Mouse (Mus musculus) limb, embryonic 11.5 days (tissue): ENCODE data around the gene Lce3f. TPM values are rescaled to one million over a fixed set of nuclear protein-coding genes. Genes with fewer than 3 reads are reported as not detected.

ENCODE experiments used
- ATAC-seq: fragments of 200-750 bp; cut with Nextera tagmentation; 2 replicates; pipeline ENCODE4 v1.8.0; 2017; ENCODE audit warnings: low read depth; ENCODE audit not compliant: insufficient number of reproducible peaks, low FRiP score, low TSS enrichment
- DNase-seq: peaks from one replicate; pipeline ENCODE4 v3.0.0-alpha.2; 2015; ENCODE audit warnings: low spot score
- H3K27ac ChIP-seq: fragments of 300-500 bp; sonication (generic); replicated peaks from 2 replicates; pipeline ENCODE4 v1.5.1; 2014; ENCODE audit warnings: low read depth, mild to moderate bottlenecking, low read length
- H3K27me3 ChIP-seq: fragments of 300-500 bp; sonication (generic); 2 replicates; pipeline ENCODE4 v1.6.1; 2014; ENCODE audit warnings: mild to moderate bottlenecking, low read length, mixed read lengths; ENCODE audit not compliant: control insufficient read depth, insufficient read depth
- H3K36me3 ChIP-seq: fragments of 300-500 bp; sonication (generic); 2 replicates; pipeline ENCODE4 v1.6.1; 2014; ENCODE audit warnings: mild to moderate bottlenecking, low read length, moderate library complexity, mixed read lengths; ENCODE audit not compliant: control insufficient read depth, insufficient read depth
- H3K4me1 ChIP-seq: fragments of 300-500 bp; sonication (generic); 2 replicates; pipeline ENCODE4 v1.6.1; 2014; ENCODE audit warnings: low read length, mixed read lengths; ENCODE audit not compliant: control insufficient read depth, insufficient read depth
- H3K4me2 ChIP-seq: fragments of 300-500 bp; sonication (generic); 2 replicates; pipeline ENCODE4 v1.6.1; 2014; ENCODE audit warnings: low read depth, mild to moderate bottlenecking, moderate library complexity; ENCODE audit not compliant: severe bottlenecking
- H3K4me3 ChIP-seq: fragments of 300-500 bp; sonication (generic); 2 replicates; pipeline ENCODE4 v1.5.1; 2014; ENCODE audit warnings: low read depth, low read length
- H3K9ac ChIP-seq: fragments of 300-500 bp; sonication (generic); 2 replicates; pipeline ENCODE4 v1.6.1; 2014; ENCODE audit warnings: mild to moderate bottlenecking, low read length
- H3K9me3 ChIP-seq: fragments of 300-500 bp; sonication (generic); 2 replicates; pipeline ENCODE4 v1.6.1; 2016; ENCODE audit warnings: low read length; ENCODE audit not compliant: control insufficient read depth
- WGBS: fragments of 180-500 bp; shearing (Covaris S2); extraction: QIAGEN DNeasy Blood & Tissue Kit; methylation state at CpG from one replicate; pipeline ENCODE4 v1.1.7; 2014; 5-methylcytosine and 5-hydroxymethylcytosine counted together
- polyA plus RNA-seq: library from polyadenylated mRNA; unstranded; fragments of >200 nt; fragmentation: Nextera tagmentation; extraction: Ambion mirVana; gene quantifications from 2 replicates; pipeline ENCODE4 v1.2.1, GENCODE M21; 2014

The Lce3f gene
- not detected in 2 replicates for polyA plus RNA-seq

- Histone ChIP-seq H3K9me3 (no peaks in the 10 kb centered on the region), H3K9ac (no peak within 1 kb of the TSS), H3K4me3 (no peak within 1 kb of the TSS), H3K4me2 (no peak within 1 kb of the TSS), H3K27me3 (no peaks in the 10 kb centered on the region), H3K36me3 (no peaks in the 10 kb centered on the region), H3K4me1 (no peaks in the 10 kb centered on the region), H3K27ac (no peak within 1 kb of the TSS)
- DNase-seq (no peak), ATAC-seq (no peak)
Measured at GRCm38 (mm10) chr3:92991926-92992325, at the start of gene Lce3f. Gene Lce3f (plus strand): TSS chr3:92992226.

GRCm38 (mm10) chr3:92944186-92944585 lies 47.8 kb upstream of the Lce3f start, which contains the start of gene Lce3c:
Gene Lce3c (plus strand): TSS chr3:92944486.
- no peak within 1 kb of the TSS for H3K4me3 ChIP-seq
- H3K36me3 ChIP-seq: no peaks in the 10 kb centered on the region
- H3K9me3 ChIP-seq: no peaks in the 10 kb centered on the region
- H3K9ac ChIP-seq: no peak within 1 kb of the TSS
- ATAC-seq (no peak), DNase-seq (no peak)
- H3K27me3 ChIP-seq: no peaks in the 10 kb centered on the region
- H3K4me2 ChIP-seq: no peak within 1 kb of the TSS
- WGBS: 74% methylated on average over 1 of the region's 1 CpGs
- no peaks in the 10 kb centered on the region for H3K4me1 ChIP-seq
- no peak within 1 kb of the TSS for H3K27ac ChIP-seq

- Histone ChIP-seq H3K4me2 (no peak within 1 kb of the TSS), H3K4me3 (no peak within 1 kb of the TSS), H3K9me3 (no peaks in the 10 kb centered on the region), H3K27ac (no peak within 1 kb of the TSS), H3K9ac (no peak within 1 kb of the TSS), H3K36me3 (no peaks in the 10 kb centered on the region), H3K4me1 (no peaks in the 10 kb centered on the region), H3K27me3 (no peaks in the 10 kb centered on the region)
- WGBS: 89% methylated on average over 1 of the region's 1 CpGs
- no peak for ATAC-seq
- DNase-seq: no peak
Measured at GRCm38 (mm10) chr3:92957090-92957489, 34.9 kb upstream of the Lce3f start, which contains the start of gene Lce3d. Gene Lce3d (plus strand): TSS chr3:92957390.

- no peak within 1 kb of the TSS for H3K4me2 ChIP-seq
- H3K9me3 ChIP-seq: no peaks in the 10 kb centered on the region
- DNase-seq: no peak
- no peak within 1 kb of the TSS for H3K4me3 ChIP-seq
- no peaks in the 10 kb centered on the region for H3K4me1 ChIP-seq
- no peak within 1 kb of the TSS for H3K9ac ChIP-seq
- no peak within 1 kb of the TSS for H3K27ac ChIP-seq
- H3K36me3 ChIP-seq: no peaks in the 10 kb centered on the region
- H3K27me3 ChIP-seq: no peaks in the 10 kb centered on the region
- no peak for ATAC-seq
- WGBS: 91% methylated on average over 2 of the region's 2 CpGs
Measured at GRCm38 (mm10) chr3:92966761-92967160, 25.3 kb upstream of the Lce3f start, which contains the start of gene Lce3e. Gene Lce3e (plus strand): TSS chr3:92967061.

GRCm38 (mm10) chr3:92978484-92978883 lies 13.5 kb upstream of the Lce3f start:
- Histone ChIP-seq H3K9me3 (no peaks in the 10 kb centered on the region), H3K27ac (no peak overlapping the region), H3K4me3 (no peak overlapping the region), H3K4me2 (no peak overlapping the region), H3K4me1 (no peaks in the 10 kb centered on the region), H3K9ac (no peak overlapping the region), H3K36me3 (no peaks in the 10 kb centered on the region), H3K27me3 (no peaks in the 10 kb centered on the region)
- WGBS: 84% methylated on average over 2 of the region's 2 CpGs
- ATAC-seq: no peak
- no peak for DNase-seq

- Histone ChIP-seq H3K4me1 (no peaks in the 10 kb centered on the region), H3K27me3 (no peaks in the 10 kb centered on the region), H3K9me3 (no peaks in the 10 kb centered on the region), H3K4me3 (no peak overlapping the region), H3K27ac (no peak overlapping the region), H3K36me3 (no peaks in the 10 kb centered on the region), H3K9ac (no peak overlapping the region), H3K4me2 (no peak overlapping the region)
- WGBS: 7% methylated on average over 7 of the region's 7 CpGs
- DNase-seq (peak; percentile 73), ATAC-seq (0 out of 2 replicates have a peak, but pooled peaks have one; percentile 68)
Measured at GRCm38 (mm10) chr3:92998691-92999090, 6.7 kb downstream of the Lce3f start.

GRCm38 (mm10) chr3:93000621-93001020 lies 8.6 kb downstream of the Lce3f start:
- Histone ChIP-seq H3K9me3 (no peaks in the 10 kb centered on the region), H3K4me3 (no peak overlapping the region), H3K27ac (no peak overlapping the region), H3K9ac (no peak overlapping the region), H3K4me2 (no peak overlapping the region), H3K4me1 (no peaks in the 10 kb centered on the region), H3K36me3 (no peaks in the 10 kb centered on the region), H3K27me3 (no peaks in the 10 kb centered on the region)
- ATAC-seq (no peak), DNase-seq (no peak)
- 87% methylated on average over 3 of the region's 3 CpGs for WGBS

- Histone ChIP-seq H3K9me3 (no peaks in the 10 kb centered on the region), H3K4me3 (no peak overlapping the region), H3K9ac (no peak overlapping the region), H3K4me1 (no peaks in the 10 kb centered on the region), H3K27ac (no peak overlapping the region), H3K4me2 (no peak overlapping the region), H3K27me3 (no peaks in the 10 kb centered on the region), H3K36me3 (no peaks in the 10 kb centered on the region)
- WGBS: 75% methylated on average over 4 of the region's 4 CpGs
- no peak for ATAC-seq
- DNase-seq: no peak
Measured at GRCm38 (mm10) chr3:93002843-93003242, 10.8 kb downstream of the Lce3f start.

GRCm38 (mm10) chr3:93014378-93014801 lies 22.4 kb downstream of the Lce3f start:
- ATAC-seq (peak; percentile 86; the same call in 1 of the 2 replicates), DNase-seq (peak; percentile 79)
- Histone ChIP-seq H3K4me2 (peak overlapping the region; percentile 54), H3K36me3 (no peaks in the 10 kb centered on the region), H3K4me1 (no peaks in the 10 kb centered on the region), H3K27ac (0 out of 2 replicates have a peak overlapping the region, but pooled peaks have one; percentile 10), H3K4me3 (peak overlapping the region; percentile 32), H3K9me3 (no peaks in the 10 kb centered on the region), H3K27me3 (no peaks in the 10 kb centered on the region), H3K9ac (peak overlapping the region; percentile 65)
- under 1% methylated on average over 24 of the region's 24 CpGs for WGBS
